Mouse (Mus musculus) midbrain, embryonic 11.5 days (tissue): ENCODE results near the gene Zmynd12. TPM values are rescaled to one million over a fixed set of nuclear protein-coding genes. Genes with fewer than 3 reads are reported as not detected.

Experiments used
- ATAC-seq: fragments of 200-750 bp; cut with Nextera tagmentation; 2 replicates; pipeline ENCODE4 v1.8.0; 2017; ENCODE audit warnings: moderate TSS enrichment, moderate library complexity; ENCODE audit not compliant: low FRiP score
- DNase-seq: peaks from one replicate; pipeline ENCODE4 v3.0.0; 2015; ENCODE audit warnings: low spot score; ENCODE audit errors: missing footprints
- H3K27ac ChIP-seq: fragments of 300-500 bp; sonication (generic); 2 replicates; pipeline ENCODE4 v1.5.1; 2014; ENCODE audit warnings: low read depth, low read length
- H3K27me3 ChIP-seq: fragments of 300-500 bp; sonication (generic); 2 replicates; pipeline ENCODE4 v1.6.1; 2014; ENCODE audit warnings: mild to moderate bottlenecking, low read length, moderate library complexity, mixed read lengths; ENCODE audit not compliant: control insufficient read depth, insufficient read depth
- H3K36me3 ChIP-seq: fragments of 300-500 bp; sonication (generic); 2 replicates; pipeline ENCODE4 v1.6.1; 2014; ENCODE audit warnings: mild to moderate bottlenecking, low read length, moderate library complexity, mixed read lengths; ENCODE audit not compliant: control insufficient read depth, insufficient read depth
- H3K4me1 ChIP-seq: fragments of 300-500 bp; sonication (generic); 2 replicates; pipeline ENCODE4 v1.6.1; 2014; ENCODE audit warnings: low read length; ENCODE audit not compliant: control insufficient read depth, insufficient read depth
- H3K4me2 ChIP-seq: fragments of 300-500 bp; sonication (generic); 2 replicates; pipeline ENCODE4 v1.6.1; 2014; ENCODE audit warnings: mild to moderate bottlenecking, moderate library complexity
- H3K4me3 ChIP-seq: fragments of 300-500 bp; sonication (generic); 2 replicates; pipeline ENCODE4 v1.5.1; 2014; ENCODE audit warnings: low read depth, low read length
- H3K9ac ChIP-seq: fragments of 300-500 bp; sonication (generic); 2 replicates; pipeline ENCODE4 v1.6.1; 2014; ENCODE audit warnings: low read length
- H3K9me3 ChIP-seq: fragments of 300-500 bp; sonication (generic); 2 replicates; pipeline ENCODE4 v1.6.1; 2016; ENCODE audit warnings: low read length; ENCODE audit not compliant: control insufficient read depth
- WGBS: fragments of 180-500 bp; shearing (Covaris S2); extraction: QIAGEN DNeasy Blood & Tissue Kit; methylation state at CpG from one replicate; pipeline ENCODE4 v1.1.7; 2014; 5-methylcytosine and 5-hydroxymethylcytosine counted together
- polyA plus RNA-seq: library from polyadenylated mRNA; unstranded; fragments of >200 nt; fragmentation: Nextera tagmentation; extraction: Ambion mirVana; gene quantifications from 2 replicates; pipeline ENCODE4 v1.2.1, GENCODE M21; 2014

Zmynd12 gene
- polyA plus RNA-seq, 1 experiment from 2014 or later, result not detected

DNA sequence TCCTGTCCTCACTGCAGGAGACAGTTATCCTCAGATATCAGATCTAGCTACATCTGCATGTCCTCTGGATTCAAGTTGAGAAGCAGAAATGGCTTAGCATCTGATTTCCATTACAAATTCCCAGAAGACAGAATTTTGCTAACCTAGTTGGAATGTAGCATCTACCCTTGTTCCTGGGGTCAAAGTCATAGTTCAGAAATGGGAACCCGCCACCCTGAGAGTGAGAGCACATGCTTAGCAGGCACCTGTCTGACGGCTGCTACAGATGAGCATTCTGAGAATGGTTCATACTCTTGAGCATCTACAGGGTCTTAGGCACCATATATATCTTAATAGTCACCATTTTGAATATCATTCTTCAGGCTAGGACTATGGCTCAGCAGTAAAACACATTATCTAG, 15.3 kb downstream of the Zmynd12 start:
- WGBS, result 91% methylated on average over 2 of the region's 2 CpGs

DNA sequence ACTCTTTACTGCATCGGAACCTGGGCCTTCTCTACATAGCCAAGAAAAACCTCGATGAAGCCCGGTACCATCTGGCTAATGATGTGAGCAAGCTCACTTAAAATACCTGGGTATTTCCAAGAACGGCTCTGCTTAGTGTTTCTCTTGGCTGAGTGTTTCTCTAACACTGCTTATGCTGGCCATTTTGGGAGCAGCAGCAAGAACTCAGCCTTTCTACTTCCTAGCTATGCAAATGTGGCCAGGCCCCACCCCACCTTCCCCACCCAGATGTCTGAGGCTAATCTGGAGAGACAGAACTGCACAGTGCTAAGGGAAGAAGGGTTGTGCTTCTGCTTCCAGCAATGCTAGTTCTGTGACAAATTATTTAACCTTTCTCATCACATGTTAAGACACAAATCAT, 19.2 kb downstream of the Zmynd12 start:
- Histone ChIP-seq H3K4me3 (no peak overlapping the region), H3K4me2 (no peak overlapping the region), H3K27ac (no peak overlapping the region), H3K27me3 (no peaks in the 10 kb centered on the region), H3K36me3 (no peaks in the 10 kb centered on the region), H3K9ac (no peak overlapping the region), H3K9me3 (no peaks in the 10 kb centered on the region), H3K4me1 (no peaks in the 10 kb centered on the region)
- 95% methylated on average over 4 of the region's 4 CpGs for WGBS
- ATAC-seq (no peak), DNase-seq (no peak)

More for the DNA sequence above, 15.3 kb downstream of the Zmynd12 start:
- H3K27ac ChIP-seq, result no peak overlapping the region
- H3K4me1 ChIP-seq, result no peaks in the 10 kb centered on the region
- H3K9me3 ChIP-seq, result no peaks in the 10 kb centered on the region
- DNase-seq, result no peak
- H3K9ac ChIP-seq, result no peak overlapping the region
- no peak overlapping the region for H3K4me2 ChIP-seq
- H3K36me3 ChIP-seq, result no peaks in the 10 kb centered on the region
- H3K27me3 ChIP-seq, result no peaks in the 10 kb centered on the region
- no peak for ATAC-seq
- H3K4me3 ChIP-seq, result no peak overlapping the region

DNA sequence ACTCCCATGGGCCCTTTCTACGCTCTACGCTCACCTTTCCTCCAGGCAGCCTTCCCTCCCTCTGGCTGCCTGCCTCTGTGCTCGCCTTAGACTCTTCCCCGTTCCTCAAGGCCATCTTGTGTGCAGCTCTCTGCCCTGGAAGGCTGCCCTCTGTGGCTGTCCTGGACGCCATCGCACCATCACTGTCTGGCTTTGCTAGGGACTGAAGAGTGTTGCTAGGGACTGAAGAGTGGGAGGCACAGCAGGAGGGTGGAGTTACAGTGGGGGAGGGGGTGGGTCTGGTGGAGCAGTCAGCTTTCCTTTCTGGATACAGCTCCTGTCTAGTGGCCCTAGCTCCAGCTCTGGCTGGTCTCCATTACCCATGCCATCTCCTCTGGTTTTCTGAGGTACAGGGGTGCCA, 19.9 kb downstream of the Zmynd12 start:
- Histone ChIP-seq H3K9ac (no peak overlapping the region), H3K4me3 (no peak overlapping the region), H3K27ac (no peak overlapping the region), H3K4me1 (no peaks in the 10 kb centered on the region), H3K36me3 (no peaks in the 10 kb centered on the region), H3K9me3 (no peaks in the 10 kb centered on the region), H3K27me3 (no peaks in the 10 kb centered on the region), H3K4me2 (no peak overlapping the region)
- no peak for ATAC-seq
- WGBS, result 51% methylated on average over 6 of the region's 6 CpGs
- no peak for DNase-seq

DNA sequence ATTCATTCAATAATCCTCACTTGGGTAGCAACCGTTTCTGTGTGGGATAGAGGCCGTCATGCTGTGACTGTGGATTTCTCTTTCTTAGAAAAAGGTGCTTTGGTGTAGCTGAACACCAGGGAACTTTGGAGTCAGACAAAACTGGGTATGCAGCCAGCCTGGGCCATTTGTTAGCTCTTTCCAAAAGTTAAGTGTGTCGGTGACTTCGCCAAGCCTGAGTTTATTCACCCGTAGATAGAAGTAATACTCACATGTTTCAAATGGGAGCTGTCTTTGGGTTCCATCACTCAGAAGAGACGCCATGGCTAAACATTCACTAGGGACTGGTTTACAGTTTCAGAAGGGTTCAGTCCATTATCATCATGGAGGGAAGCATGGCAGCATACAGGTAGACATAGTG, 24.6 kb downstream of the Zmynd12 start:
- Histone ChIP-seq H3K9me3 (no peaks in the 10 kb centered on the region), H3K4me2 (no peak overlapping the region), H3K4me1 (no peaks in the 10 kb centered on the region), H3K9ac (no peak overlapping the region), H3K27me3 (no peaks in the 10 kb centered on the region), H3K27ac (no peak overlapping the region), H3K4me3 (no peak overlapping the region), H3K36me3 (no peaks in the 10 kb centered on the region)
- DNase-seq (no peak), ATAC-seq (no peak)
- 92% methylated on average over 6 of the region's 6 CpGs for WGBS

DNA sequence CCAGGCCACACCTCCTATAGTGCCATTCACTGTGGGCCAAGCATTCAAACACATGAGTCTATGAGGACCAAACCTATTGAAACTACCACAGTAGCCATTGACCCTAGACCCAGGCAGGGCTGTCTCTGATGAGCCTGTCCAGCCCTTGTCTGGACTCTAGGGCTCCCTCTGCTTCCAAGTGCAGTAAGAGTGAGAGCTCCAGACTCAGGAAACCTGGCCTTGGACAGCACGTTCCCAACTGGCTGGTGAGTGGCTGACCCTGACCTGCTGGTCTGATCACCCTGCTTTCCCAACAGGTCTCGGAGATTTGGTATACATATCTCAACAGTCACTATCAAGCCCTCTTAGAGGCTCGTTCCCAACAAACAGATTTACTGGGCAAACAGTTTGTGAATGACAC, 25.2 kb downstream of the Zmynd12 start:
- Histone ChIP-seq H3K4me1 (no peaks in the 10 kb centered on the region), H3K4me3 (no peak overlapping the region), H3K9me3 (no peaks in the 10 kb centered on the region), H3K4me2 (no peak overlapping the region), H3K27me3 (no peaks in the 10 kb centered on the region), H3K36me3 (no peaks in the 10 kb centered on the region), H3K9ac (no peak overlapping the region), H3K27ac (no peak overlapping the region)
- 84% methylated on average over 3 of the region's 3 CpGs for WGBS
- no peak for DNase-seq
- no peak for ATAC-seq

DNA sequence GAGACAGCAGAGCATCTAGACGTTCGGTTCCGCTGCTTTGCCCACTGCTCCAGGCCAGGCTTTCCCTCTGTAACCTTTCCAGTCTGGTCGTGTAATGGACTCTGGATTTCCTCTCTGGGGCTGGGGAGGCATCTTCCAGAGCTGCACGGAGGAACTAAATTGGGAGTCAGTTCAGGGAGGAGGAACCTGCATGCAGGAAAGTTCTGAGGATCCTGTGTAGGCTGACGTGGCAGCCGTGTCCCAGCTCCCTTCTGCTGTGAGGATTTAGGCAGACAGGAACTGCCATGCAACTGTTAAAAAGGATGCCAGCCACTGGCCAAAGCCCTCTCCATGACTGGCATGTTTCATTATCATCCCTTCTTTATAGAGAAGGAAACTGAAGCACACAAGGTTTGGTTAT, 27.8 kb downstream of the Zmynd12 start:
- no peak for DNase-seq
- Histone ChIP-seq H3K27me3 (no peaks in the 10 kb centered on the region), H3K27ac (no peak overlapping the region), H3K4me2 (no peak overlapping the region), H3K9ac (no peak overlapping the region), H3K4me1 (peaks cover 4% of the 10 kb centered on the region), H3K9me3 (no peaks in the 10 kb centered on the region), H3K4me3 (no peak overlapping the region), H3K36me3 (no peaks in the 10 kb centered on the region)
- 72% methylated on average over 7 of the region's 7 CpGs for WGBS
- ATAC-seq, result no peak

DNA sequence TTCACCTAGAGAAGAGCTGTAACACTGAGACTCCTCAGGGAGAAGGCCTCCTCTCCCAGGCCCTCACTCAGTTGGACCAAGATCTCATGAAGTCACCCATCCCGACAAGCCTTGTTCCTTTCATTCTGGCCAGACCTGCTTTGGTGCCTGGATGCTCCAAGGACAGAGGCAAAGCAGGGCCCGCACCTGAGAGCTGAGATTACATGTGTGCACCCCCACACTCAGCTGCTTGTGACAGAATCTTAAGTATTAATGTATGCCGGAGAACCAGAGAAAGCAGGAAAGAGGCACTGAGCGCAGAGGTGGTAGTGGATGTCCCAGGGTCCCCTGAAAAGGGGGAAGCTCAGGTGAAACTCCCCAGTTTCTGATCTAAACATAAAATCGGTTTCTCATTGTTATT, 30.5 kb downstream of the Zmynd12 start:
- Histone ChIP-seq H3K27ac (no peak overlapping the region), H3K9me3 (no peaks in the 10 kb centered on the region), H3K9ac (no peak overlapping the region), H3K4me3 (no peak overlapping the region), H3K27me3 (no peaks in the 10 kb centered on the region), H3K36me3 (no peaks in the 10 kb centered on the region), H3K4me2 (no peak overlapping the region), H3K4me1 (peaks cover 4% of the 10 kb centered on the region)
- 68% methylated on average over 5 of the region's 5 CpGs for WGBS
- DNase-seq (no peak), ATAC-seq (0 out of 2 replicates have a peak, but pooled peaks have one; percentile 24)

DNA sequence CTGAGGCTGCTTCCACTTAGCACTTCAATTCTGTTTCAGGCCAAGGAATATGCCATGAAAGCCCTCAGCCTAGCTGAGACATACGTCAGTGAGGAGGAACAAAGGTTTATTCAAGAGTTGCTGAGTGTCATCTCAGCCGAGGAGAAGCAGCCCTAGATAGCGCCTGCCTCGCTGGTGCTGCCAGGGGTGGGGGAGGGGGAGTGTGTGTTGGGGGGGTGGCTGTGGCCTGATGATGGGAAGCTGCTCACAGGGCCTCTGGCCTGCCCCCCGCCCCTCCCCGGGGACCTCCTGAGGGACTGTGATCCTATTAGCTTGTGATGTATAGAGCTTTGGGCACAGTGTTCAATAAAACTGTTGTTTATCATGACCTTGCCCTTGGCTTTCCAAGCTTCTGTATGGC, 30.9 kb downstream of the Zmynd12 start:
- DNase-seq, result peak; percentile 87
- no peak overlapping the region for H3K27ac ChIP-seq

DNA sequence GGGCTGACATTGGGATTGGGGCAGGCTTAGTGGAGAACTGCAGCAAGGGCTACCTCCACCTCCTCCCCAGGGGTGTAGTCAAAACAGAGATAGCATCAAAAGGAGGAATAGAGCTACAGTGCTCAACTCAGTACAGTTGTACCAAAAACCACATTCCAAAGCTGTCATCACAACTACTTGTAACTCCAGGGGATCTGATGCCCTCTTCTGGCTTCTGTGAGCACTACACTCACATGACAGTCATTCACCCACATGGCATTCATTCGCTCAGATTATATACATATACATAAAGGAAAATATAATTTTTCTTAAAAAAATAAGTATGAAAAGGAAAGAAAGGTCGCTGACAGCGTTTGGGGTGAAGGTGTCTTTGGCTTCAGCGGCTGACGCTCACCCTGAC, 37.7 kb downstream of the Zmynd12 start:
- Histone ChIP-seq H3K9ac (no peak overlapping the region), H3K36me3 (no peaks in the 10 kb centered on the region), H3K4me2 (no peak overlapping the region), H3K9me3 (no peaks in the 10 kb centered on the region), H3K27me3 (no peaks in the 10 kb centered on the region), H3K27ac (peak overlapping the region; percentile 20; the same call in 1 of the 2 replicates), H3K4me1 (no peaks in the 10 kb centered on the region), H3K4me3 (no peak overlapping the region)
- 70% methylated on average over 5 of the region's 5 CpGs for WGBS
- DNase-seq, result no peak
- ATAC-seq, result no peak

More for the DNA sequence above, 30.9 kb downstream of the Zmynd12 start:
- Histone ChIP-seq H3K36me3 (no peaks in the 10 kb centered on the region), H3K4me3 (no peak overlapping the region), H3K4me2 (no peak overlapping the region), H3K4me1 (peaks cover 4% of the 10 kb centered on the region), H3K9ac (no peak overlapping the region), H3K27me3 (no peaks in the 10 kb centered on the region), H3K9me3 (no peaks in the 10 kb centered on the region)
- 17% methylated on average over 6 of the region's 6 CpGs for WGBS
- peak; percentile 75 for ATAC-seq

DNA sequence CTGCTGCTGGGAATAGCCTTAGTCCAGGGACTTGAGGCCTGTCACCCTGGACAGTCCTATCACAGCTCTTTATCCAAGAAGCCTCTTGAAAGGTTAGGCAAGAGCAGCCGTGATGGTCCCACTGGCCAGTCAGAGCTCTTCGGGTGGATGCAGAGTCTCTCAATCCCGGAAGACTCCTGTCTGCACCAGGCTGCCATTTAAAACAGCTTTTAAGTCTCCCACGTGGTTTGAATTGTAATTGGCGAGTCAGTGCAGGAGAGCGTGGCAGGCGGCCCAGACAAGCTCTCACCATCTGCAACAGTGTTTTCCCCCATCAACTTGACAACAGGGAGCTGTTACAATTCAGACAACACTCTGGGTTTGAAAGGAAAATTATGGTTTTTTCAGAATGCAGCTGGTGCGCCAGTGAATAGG, 38.1 kb downstream of the Zmynd12 start:
- H3K4me1 ChIP-seq, result no peaks in the 10 kb centered on the region
- peak overlapping the region; percentile 20; the same call in 1 of the 2 replicates for H3K27ac ChIP-seq
- no peaks in the 10 kb centered on the region for H3K36me3 ChIP-seq
- no peak overlapping the region; the same call in 1 of the 2 replicates for H3K9ac ChIP-seq
- DNase-seq, result no peak
- 49% methylated on average over 8 of the region's 8 CpGs for WGBS
- no peak overlapping the region for H3K4me2 ChIP-seq
- H3K27me3 ChIP-seq, result no peaks in the 10 kb centered on the region
- H3K4me3 ChIP-seq, result no peak overlapping the region
- peak; percentile 79 for ATAC-seq
- H3K9me3 ChIP-seq, result no peaks in the 10 kb centered on the region
